In genomic region chr1:136739486-136739885, GRCm38 (mm10) we compare ENCODE assay signal across 8 mouse cellular contexts.
DNase-seq lines count a peak whose midpoint lies in the region; ATAC-seq and TF ChIP-seq lines count a peak whose summit lies in the region.

No protein-coding gene starts in this region.

- DNase-seq in ES-CJ7 (ENCODE audit: low read depth, low spot score) (peak; percentile 90), MN1 (ENCODE audit: low spot score) (no peak)
- DNase-seq in c-Kit-positive CD71-negative TER-119-negative erythroid progenitor cells, embryonic 14.5 days (ENCODE audit: low read depth), result peak; percentile 18
- DNase-seq in heart, postnatal 4 days, result peak; percentile 61
- DNase-seq in left cerebral cortex, postnatal 36 days (ENCODE audit: low spot score in 2 of 2), result peak; percentile 80 to 84
- peak; percentile 10 to 28 for DNase-seq in spleen, postnatal 36 days (ENCODE audit: low spot score in 2 of 2)

- H3K9ac ChIP-seq in intestine, postnatal 0 days (ENCODE audit: low read depth, low read length), result no peak overlapping the region
- no peak overlapping the region for H3K9ac ChIP-seq in intestine, embryonic 15.5 days

- TF ChIP-seq CTCF in intestine, postnatal 0 days (IDR thresholded peaks at IDR 0.05; ENCODE audit: low read depth), result peak; percentile 67

- intact Hi-C loops in left cerebral cortex, postnatal 36 days (cut with DNase I), result loop anchor here (2.0 kb wide), 1 partner anchor 189 kb away; no protein-coding TSS in a partner anchor

- 81% methylated on average over 5 of the region's 5 CpGs for WGBS in intestine, postnatal 0 days
- WGBS in intestine, embryonic 15.5 days, result 86% methylated on average over 5 of the region's 5 CpGs

- H3K36me3 ChIP-seq in intestine, postnatal 0 days (ENCODE audit: control insufficient read depth, insufficient read depth), result no peaks in the 10 kb centered on the region
- H3K36me3 ChIP-seq in intestine, embryonic 15.5 days, result no peaks in the 10 kb centered on the region

- no peak overlapping the region for H3K27ac ChIP-seq in intestine, postnatal 0 days (ENCODE audit: low read depth, low read length)
- no peak overlapping the region for H3K27ac ChIP-seq in intestine, embryonic 15.5 days

- no peaks in the 10 kb centered on the region for H3K9me3 ChIP-seq in intestine, postnatal 0 days (ENCODE audit: control insufficient read depth)
- no peaks in the 10 kb centered on the region for H3K9me3 ChIP-seq in intestine, embryonic 15.5 days

- no peaks in the 10 kb centered on the region for H3K4me1 ChIP-seq in intestine, postnatal 0 days (replicated peaks; ENCODE audit: control insufficient read depth, insufficient read depth, low read length)
- no peaks in the 10 kb centered on the region for H3K4me1 ChIP-seq in intestine, embryonic 15.5 days (replicated peaks)

- H3K4me3 ChIP-seq in intestine, postnatal 0 days (ENCODE audit: low read depth, low read length), result no peak overlapping the region
- no peak overlapping the region for H3K4me3 ChIP-seq in intestine, embryonic 15.5 days (replicated peaks)

- no peaks in the 10 kb centered on the region for H3K27me3 ChIP-seq in intestine, postnatal 0 days (replicated peaks; ENCODE audit: control insufficient read depth, insufficient read depth, low read length)
- no peaks in the 10 kb centered on the region for H3K27me3 ChIP-seq in intestine, embryonic 15.5 days (replicated peaks)

- H3K4me2 ChIP-seq in intestine, postnatal 0 days (replicated peaks; ENCODE audit: low read depth), result no peak overlapping the region
- no peak overlapping the region for H3K4me2 ChIP-seq in intestine, embryonic 15.5 days (replicated peaks)

- ATAC-seq in intestine, postnatal 0 days, result no peak
- no peak for ATAC-seq in intestine, embryonic 15.5 days
